Mouse (Mus musculus) thymus, adult 2 months (tissue): ENCODE results near the gene Cbs.
A peak's percentile ranks its signal among the peaks of the same experiment; 100 is the strongest.

Experiments
- CTCF ChIP-seq: fragments of 200-500 bp; IDR thresholded peaks from 2 replicates; pipeline ENCODE4 v1.5.1; 2012; ENCODE audit warnings: mild to moderate bottlenecking, control low read depth, low read length, moderate library complexity, borderline replicate concordance; ENCODE audit not compliant: control insufficient read depth, poor library complexity, insufficient read depth; ENCODE audit errors: extremely low read depth
- POLR2A ChIP-seq: fragments of 200-500 bp; IDR thresholded peaks from 2 replicates; pipeline ENCODE4 v1.6.1; 2012; ENCODE audit warnings: mild to moderate bottlenecking, low read length, control low read depth, moderate library complexity; ENCODE audit not compliant: control insufficient read depth, poor library complexity, insufficient read depth; ENCODE audit errors: extremely low read depth

DNA sequence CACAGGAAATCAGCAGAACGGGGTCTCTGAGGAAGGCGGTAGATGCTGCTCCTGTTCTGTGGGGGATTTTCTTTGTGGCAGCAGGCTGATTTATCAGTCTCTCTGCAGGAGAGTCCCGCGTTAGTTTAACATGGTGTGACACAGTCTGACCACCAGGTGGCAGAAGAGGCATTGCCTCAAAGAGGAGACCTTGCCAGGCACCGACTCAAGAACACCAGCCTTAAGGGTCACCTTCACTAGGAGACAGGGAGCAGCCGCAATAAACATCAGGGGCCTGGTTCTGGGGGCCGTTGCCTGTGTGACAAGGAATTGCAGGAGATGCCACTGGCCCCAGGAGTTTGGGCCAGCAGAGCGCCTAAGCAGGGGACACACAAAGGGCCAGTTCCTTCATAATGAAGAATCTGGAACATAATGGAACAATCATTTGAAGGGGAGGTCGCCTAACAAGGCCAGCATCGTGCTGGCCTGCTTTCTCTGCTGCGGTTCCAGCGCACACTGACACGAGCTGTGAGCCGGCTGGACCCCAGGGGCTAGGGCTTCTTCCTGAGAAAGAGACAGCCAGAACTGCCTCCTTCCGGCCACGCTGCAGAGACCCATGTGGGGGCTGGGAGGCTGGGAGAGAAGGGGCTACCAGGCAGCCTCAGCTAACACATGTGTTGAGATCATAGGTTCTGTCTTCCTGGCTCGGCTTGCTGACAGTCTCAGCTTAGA, 48.6 kb upstream of the Cbs start:
- peak; percentile 74; the same call in 1 of the 2 replicates for TF ChIP-seq CTCF
- no peak for TF ChIP-seq POLR2A
